In genomic region chr4:54758501-54758829, GRCm38 (mm10) we compare ENCODE assay signal across 9 mouse cellular contexts.
DNase-seq lines count a peak whose midpoint lies in the region; ATAC-seq lines count a peak whose summit lies in the region.
"Had no signal": no experiment of that assay in that cellular context is flagged by ENCODE, and none has a peak within 500 bp of the region (broad histone marks: within the 10 kb centered on the region; RNA-seq: fewer than 3 reads in every experiment).

No protein-coding gene starts in this region.

- no peak overlapping the region for H3K9ac ChIP-seq in kidney, embryonic 15.5 days
- no peak overlapping the region for H3K9ac ChIP-seq in embryonic facial prominence, embryonic 12.5 days
- no peak overlapping the region for H3K9ac ChIP-seq in hindbrain, embryonic 13.5 days
- H3K9ac ChIP-seq in midbrain, embryonic 13.5 days (replicated peaks), result no peak overlapping the region
- H3K9ac ChIP-seq: liver, embryonic 14.5 days had no signal

- H3K27me3 ChIP-seq in kidney, embryonic 15.5 days, result no peaks in the 10 kb centered on the region
- no peaks in the 10 kb centered on the region for H3K27me3 ChIP-seq in embryonic facial prominence, embryonic 12.5 days
- no peaks in the 10 kb centered on the region for H3K27me3 ChIP-seq in hindbrain, embryonic 13.5 days
- no peaks in the 10 kb centered on the region for H3K27me3 ChIP-seq in midbrain, embryonic 13.5 days

- H3K36me3 ChIP-seq in kidney, embryonic 15.5 days, result no peaks in the 10 kb centered on the region
- H3K36me3 ChIP-seq in embryonic facial prominence, embryonic 12.5 days, result no peaks in the 10 kb centered on the region
- no peaks in the 10 kb centered on the region for H3K36me3 ChIP-seq in hindbrain, embryonic 13.5 days
- no peaks in the 10 kb centered on the region for H3K36me3 ChIP-seq in midbrain, embryonic 13.5 days

- ATAC-seq in kidney, embryonic 15.5 days (replicated peaks; ENCODE audit: low FRiP score), result 0 out of 2 replicates have a peak, but pooled peaks have one; percentile 29
- ATAC-seq in embryonic facial prominence, embryonic 12.5 days (ENCODE audit: insufficient number of reproducible peaks, insufficient read depth, low FRiP score, low TSS enrichment), result no peak
- peak; percentile 43; the same call in 1 of the 2 replicates for ATAC-seq in hindbrain, embryonic 13.5 days (ENCODE audit: low FRiP score)
- ATAC-seq in midbrain, embryonic 13.5 days, result 0 out of 2 replicates have a peak, but pooled peaks have one; percentile 20
- no peak for ATAC-seq in CD4-positive, CD25-positive, alpha-beta regulatory T cell, adult 4 months

- H3K27ac ChIP-seq in kidney, embryonic 15.5 days, result 0 out of 2 replicates have a peak overlapping the region, but pooled peaks have one; percentile 37
- H3K27ac ChIP-seq in embryonic facial prominence, embryonic 12.5 days, result peak overlapping the region; percentile 46; the same call in 1 of the 2 replicates
- peak overlapping the region; percentile 62 for H3K27ac ChIP-seq in hindbrain, embryonic 13.5 days
- H3K27ac ChIP-seq in midbrain, embryonic 13.5 days, result 0 out of 2 replicates have a peak overlapping the region, but pooled peaks have one; percentile 32
- H3K27ac ChIP-seq: liver, embryonic 14.5 days had no signal

- WGBS in kidney, embryonic 15.5 days, result 20% methylated on average over 8 of the region's 8 CpGs
- WGBS in embryonic facial prominence, embryonic 12.5 days, result 16% methylated on average over 8 of the region's 8 CpGs
- 44% methylated on average over 8 of the region's 8 CpGs for WGBS in hindbrain, embryonic 13.5 days
- WGBS in midbrain, embryonic 13.5 days, result 57% methylated on average over 8 of the region's 8 CpGs

- peaks cover 6% of the 10 kb centered on the region for H3K4me1 ChIP-seq in kidney, embryonic 15.5 days
- peaks cover 7% of the 10 kb centered on the region for H3K4me1 ChIP-seq in embryonic facial prominence, embryonic 12.5 days
- peaks cover 15% of the 10 kb centered on the region for H3K4me1 ChIP-seq in hindbrain, embryonic 13.5 days (replicated peaks)
- peaks cover 13% of the 10 kb centered on the region for H3K4me1 ChIP-seq in midbrain, embryonic 13.5 days (replicated peaks)

- DNase-seq in kidney, postnatal 14 days, result no peak
- no peak for DNase-seq in thymus, postnatal 14 days
- no peak for DNase-seq in thymus, postnatal 0 days (ENCODE audit: low spot score)

- no peaks in the 10 kb centered on the region for H3K9me3 ChIP-seq in kidney, embryonic 15.5 days (replicated peaks)
- no peaks in the 10 kb centered on the region for H3K9me3 ChIP-seq in embryonic facial prominence, embryonic 12.5 days
- H3K9me3 ChIP-seq in hindbrain, embryonic 13.5 days, result no peaks in the 10 kb centered on the region
- H3K9me3 ChIP-seq in midbrain, embryonic 13.5 days, result no peaks in the 10 kb centered on the region

- peak overlapping the region; percentile 25 for H3K4me3 ChIP-seq in kidney, embryonic 15.5 days (replicated peaks)
- H3K4me3 ChIP-seq in embryonic facial prominence, embryonic 12.5 days, result peak overlapping the region; percentile 13; the same call in 1 of the 2 replicates
- H3K4me3 ChIP-seq in hindbrain, embryonic 13.5 days, result peak overlapping the region; percentile 5; the same call in 1 of the 2 replicates
- H3K4me3 ChIP-seq in midbrain, embryonic 13.5 days (replicated peaks), result no peak overlapping the region

- peak overlapping the region; percentile 57 for H3K4me2 ChIP-seq in kidney, embryonic 15.5 days
- H3K4me2 ChIP-seq in embryonic facial prominence, embryonic 12.5 days (replicated peaks), result peak overlapping the region; percentile 44
- peak overlapping the region; percentile 41 for H3K4me2 ChIP-seq in hindbrain, embryonic 13.5 days
- peak overlapping the region; percentile 16; the same call in 1 of the 2 replicates for H3K4me2 ChIP-seq in midbrain, embryonic 13.5 days (replicated peaks)

Comparison
In these comparisons a context has a peak if more than half of its experiments do, and no peak if none do; other contexts are left out.
1. ATAC-seq: peak in kidney, embryonic 15.5 days (single experiment), hindbrain, embryonic 13.5 days (single experiment) and midbrain, embryonic 13.5 days (single experiment); none in embryonic facial prominence, embryonic 12.5 days (single experiment) and CD4-positive, CD25-positive, alpha-beta regulatory T cell, adult 4 months (single experiment).
2. Peak in every context shown above with its lines, with median percentiles within 50 percentile points of each other: H3K27ac ChIP-seq and H3K4me2 ChIP-seq.